Mouse (Mus musculus) effector memory CD4-positive, alpha-beta T cell, adult 5 months (primary cell): ENCODE data around the gene Cfh. TPM values are rescaled to one million over a fixed set of nuclear protein-coding genes. Genes with fewer than 3 reads are reported as not detected.

Experiments used
- polyA plus RNA-seq: library from polyadenylated mRNA; unstranded; fragments of 100-300 nt; shearing (Covaris generic); gene quantifications from one replicate; pipeline ENCODE4 v1.2.1, GENCODE M21; 2017

The Cfh gene
- polyA plus RNA-seq, result not detected

GRCm38 (mm10) chr1:140183664-140184063, at the start of gene Cfh:
Gene Cfh (minus strand): TSS chr1:140183764.

Other genes with a start within 250 kb of the Cfh start
- not detected for gene Kcnt2, start 62.4 kb upstream of the Cfh start, polyA plus RNA-seq